Mouse (Mus musculus) cerebellum, adult 11 months (tissue): Measurements from ENCODE around the gene Arhgef10l.
A peak's percentile ranks its signal among the peaks of the same experiment; 100 is the strongest.

Experiments used
- DNase-seq: peaks from one replicate; pipeline ENCODE4 v3.0.0; 2022

Gene Arhgef10l

DNA sequence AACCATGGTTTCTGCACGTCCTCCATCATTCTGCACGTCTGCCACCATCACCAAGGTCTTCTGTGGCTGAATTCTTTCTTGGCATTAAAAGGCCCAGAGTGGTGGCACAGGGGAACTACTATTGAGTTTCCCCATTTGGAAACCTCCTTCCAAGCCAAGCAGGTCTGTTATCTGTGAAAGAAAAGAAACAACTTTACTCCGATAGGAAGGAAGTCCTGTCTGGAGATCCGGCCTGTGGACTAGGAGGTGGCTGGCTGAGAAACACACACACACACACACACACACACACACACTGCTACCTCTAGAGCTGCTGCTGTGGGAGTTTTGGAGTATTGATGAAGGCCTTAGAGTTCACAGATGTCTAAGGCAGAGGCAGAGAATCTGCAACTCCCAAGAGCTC lies 27.7 kb upstream of the Arhgef10l start:
- DNase-seq, result no peak

GRCm38 (mm10) chr4:140691481-140691880 lies 25.7 kb upstream of the Arhgef10l start:
- no peak for DNase-seq

DNA sequence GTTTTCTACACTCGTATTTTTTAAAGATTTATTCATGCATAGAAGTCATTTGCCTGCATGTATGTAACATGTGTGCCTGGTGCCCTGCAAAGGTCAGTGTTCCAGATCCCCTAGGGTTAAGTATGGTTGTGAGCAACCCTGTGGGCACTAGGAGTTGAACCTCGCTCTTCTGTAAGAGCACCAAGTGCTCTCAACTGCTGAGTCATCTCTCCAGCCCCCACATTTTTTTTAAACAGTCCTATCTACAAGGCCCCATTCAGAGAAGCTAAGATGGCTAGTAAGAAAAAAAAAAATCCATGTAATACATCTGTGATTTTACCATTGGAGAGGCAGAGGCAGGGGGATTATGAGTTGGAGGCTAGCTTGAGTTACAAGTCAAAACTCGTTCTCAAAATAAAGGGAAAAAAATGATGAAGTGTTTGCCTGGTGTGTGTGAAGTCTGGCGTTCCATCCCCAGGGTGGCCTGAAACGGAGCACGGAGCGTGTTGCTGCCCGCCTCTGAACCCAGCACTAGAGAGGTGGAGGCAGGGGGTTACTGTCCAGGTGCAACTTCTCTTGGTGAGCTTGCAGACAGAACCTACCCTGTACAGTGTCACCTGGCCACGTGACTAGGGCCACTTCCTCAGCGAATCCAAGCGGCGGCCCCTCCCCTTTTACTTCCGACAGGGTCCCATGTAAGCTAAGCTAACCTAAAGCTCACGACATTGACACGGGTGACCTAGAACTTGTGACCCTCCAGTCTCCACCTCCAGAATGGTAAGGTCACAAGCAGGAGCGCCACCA lies 24.3 kb upstream of the Arhgef10l start:
- DNase-seq, result no peak

GRCm38 (mm10) chr4:140688826-140689425 lies 23.1 kb upstream of the Arhgef10l start:
- no peak for DNase-seq

DNA sequence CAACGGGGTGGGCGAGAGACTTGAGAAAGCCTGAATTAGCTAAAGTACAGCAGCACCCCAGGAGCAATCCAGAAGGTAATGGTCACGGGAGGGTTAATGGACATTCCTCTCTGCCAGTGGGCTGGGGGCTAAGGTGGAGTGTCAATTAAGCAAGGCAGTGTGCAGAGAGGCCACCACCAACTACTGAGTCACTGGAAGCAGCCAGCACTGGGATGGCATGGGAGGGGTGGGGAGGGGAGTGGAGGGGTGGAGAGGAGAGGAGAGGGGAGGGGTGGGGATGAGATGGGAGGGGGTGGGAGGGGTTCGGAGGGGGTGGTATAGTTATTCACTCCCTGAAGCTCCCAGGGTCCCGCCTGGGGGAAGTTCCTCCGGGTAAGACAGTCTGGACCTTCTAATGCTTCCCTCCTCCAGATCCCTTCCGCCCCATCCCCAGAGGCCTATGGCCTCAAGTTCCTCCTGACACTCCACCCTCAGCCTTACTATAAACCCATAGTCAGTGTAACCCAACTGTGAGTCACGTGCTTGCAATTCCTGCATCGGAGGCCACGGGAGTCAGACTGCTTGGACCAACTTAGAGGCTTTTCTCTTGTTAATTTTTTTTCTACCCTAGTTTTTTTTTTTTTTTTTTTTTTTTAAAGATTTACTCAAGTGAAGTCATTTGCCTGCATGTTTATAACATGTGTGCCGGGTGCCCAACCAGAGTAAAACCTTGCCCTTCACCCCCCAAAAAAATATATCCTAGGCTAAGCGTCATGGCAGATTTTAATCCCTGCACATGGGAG lies 22.4 kb upstream of the Arhgef10l start:
- DNase-seq, result no peak

- no peak for DNase-seq
Observed at GRCm38 (mm10) chr4:140684881-140685303, 19.1 kb upstream of the Arhgef10l start.

GRCm38 (mm10) chr4:140684141-140684871 lies 18.5 kb upstream of the Arhgef10l start:
- no peak for DNase-seq

- no peak for DNase-seq
Observed at GRCm38 (mm10) chr4:140683608-140684007, 17.8 kb upstream of the Arhgef10l start.

- no peak for DNase-seq
Observed at GRCm38 (mm10) chr4:140680731-140681397, 15.1 kb upstream of the Arhgef10l start.

DNA sequence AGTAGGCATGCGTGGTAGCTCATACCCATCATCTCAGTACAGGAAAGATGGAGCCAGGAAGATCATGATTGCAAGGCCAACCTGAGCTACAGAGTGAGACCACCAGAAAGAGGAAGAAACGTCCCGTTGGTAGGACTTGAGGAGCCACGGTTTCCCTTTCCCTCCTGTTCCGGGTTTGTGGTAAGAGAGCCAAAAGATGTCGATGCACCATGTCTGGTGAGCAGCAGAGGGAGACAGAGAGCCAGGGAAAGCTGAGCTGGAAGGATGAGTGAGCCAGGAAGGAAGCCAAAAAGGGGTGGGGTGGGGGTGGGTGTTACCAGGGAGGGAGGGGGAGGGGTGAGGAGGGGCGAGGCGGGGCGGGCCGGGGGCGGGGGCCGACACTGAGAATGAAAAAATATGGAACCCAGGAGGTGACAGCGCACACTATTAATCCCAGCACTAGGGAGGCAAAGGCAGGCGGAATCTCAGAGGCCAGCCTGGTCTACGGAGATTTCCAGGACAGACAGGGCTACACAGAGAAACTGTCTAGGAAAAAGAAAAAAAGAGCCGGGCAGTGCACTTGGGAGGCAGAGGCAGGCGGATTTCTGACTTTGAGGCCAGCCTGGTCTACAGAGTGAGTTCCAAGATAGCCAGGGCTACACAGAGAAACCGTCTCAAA lies 14.0 kb upstream of the Arhgef10l start:
- DNase-seq, result peak; percentile 71

- DNase-seq, result no peak
Observed at GRCm38 (mm10) chr4:140679038-140679437, 13.2 kb upstream of the Arhgef10l start.

DNA sequence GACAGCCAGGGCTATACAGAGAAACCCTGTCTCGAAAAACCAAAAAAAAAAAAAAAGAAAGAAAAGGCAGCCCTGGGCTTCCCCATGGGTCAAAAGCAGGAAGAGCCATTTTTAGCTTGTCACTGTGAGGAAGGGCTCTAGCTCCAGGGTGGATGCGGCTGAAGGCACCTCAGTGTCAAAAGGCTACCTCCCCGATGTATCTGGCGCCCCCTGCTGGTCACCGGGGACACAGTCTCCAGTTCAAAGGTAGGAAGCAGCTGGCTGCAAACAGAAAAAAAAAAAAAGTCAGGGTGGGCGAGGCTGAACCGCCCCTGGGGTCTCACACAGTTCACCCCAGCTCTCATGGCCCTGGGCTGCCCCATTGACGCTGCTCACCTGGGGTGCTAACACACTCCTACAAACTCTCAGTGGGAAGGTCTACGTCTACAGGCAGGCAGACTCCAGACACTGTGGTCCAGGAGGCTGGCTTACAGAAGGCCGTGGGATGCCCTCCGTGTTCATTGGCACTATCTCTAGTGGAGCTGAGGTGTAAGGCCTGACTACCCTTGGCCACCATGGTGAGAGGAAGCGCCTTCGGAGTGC lies 8.6 kb upstream of the Arhgef10l start:
- DNase-seq, result peak; percentile 80

- no peak for DNase-seq
Observed at GRCm38 (mm10) chr4:140673527-140674264, 7.9 kb upstream of the Arhgef10l start.

- DNase-seq, result no peak
Observed at GRCm38 (mm10) chr4:140667802-140668201, 2.0 kb upstream of the Arhgef10l start.

DNA sequence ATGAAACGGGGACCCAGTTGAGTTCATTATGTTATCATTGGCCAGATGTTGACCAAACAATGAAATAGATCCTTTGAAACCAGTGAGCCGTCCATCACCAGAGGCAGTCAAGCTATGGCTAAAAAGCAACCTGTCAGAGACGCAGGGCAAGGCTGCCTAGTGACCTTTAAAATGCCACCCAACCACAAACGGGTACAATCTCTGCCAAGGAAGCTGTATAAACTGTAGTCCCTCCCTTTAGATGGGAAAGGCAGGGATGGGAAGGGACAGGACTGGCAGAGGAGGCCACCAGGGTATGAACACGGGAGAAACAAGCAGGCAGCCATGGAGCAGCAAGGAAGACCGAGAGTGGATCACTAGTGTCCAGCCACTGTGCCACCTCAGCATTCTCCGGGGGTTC lies 759 bp downstream of the Arhgef10l start:
- no peak for DNase-seq

GRCm38 (mm10) chr4:140662882-140663585 lies 2.8 kb downstream of the Arhgef10l start:
- DNase-seq, result no peak

GRCm38 (mm10) chr4:140662453-140662852 lies 3.4 kb downstream of the Arhgef10l start:
- DNase-seq, result no peak

DNA sequence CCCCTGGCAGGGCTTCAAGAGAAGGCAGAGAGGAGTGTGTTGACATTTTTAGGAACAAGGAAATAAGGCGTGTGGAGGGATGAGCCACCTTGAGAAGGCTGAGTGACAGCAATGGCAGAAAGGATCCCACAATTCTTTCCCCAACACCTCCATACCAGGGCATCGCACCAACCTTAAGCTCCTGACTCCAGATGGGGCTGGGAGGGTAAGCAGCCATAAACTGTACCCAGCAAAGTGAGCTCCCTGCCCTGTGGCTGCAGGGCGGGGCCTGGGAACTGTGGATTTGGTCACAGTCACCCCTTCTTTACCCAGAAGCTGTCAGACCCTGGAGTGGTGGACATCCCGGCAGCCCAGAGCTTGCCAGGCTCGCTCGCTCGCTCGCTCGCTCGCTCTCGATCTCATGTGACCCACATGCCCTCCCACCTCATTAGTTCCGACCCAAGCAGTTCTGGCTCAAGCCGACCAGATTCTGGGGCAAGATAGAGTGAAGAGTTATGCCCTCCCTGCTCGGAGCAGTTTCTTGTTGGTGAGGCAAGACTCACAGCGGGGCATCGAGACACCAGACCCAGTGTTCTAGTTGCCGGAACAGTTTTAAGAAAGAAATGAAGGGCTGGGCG lies 4.3 kb downstream of the Arhgef10l start:
- no peak for DNase-seq
